Mouse (Mus musculus) layer of hippocampus, adult 2 months (tissue): ENCODE results near the gene Trp53tg5. TPM values are rescaled to one million over a fixed set of nuclear protein-coding genes. Genes with fewer than 3 reads are reported as not detected.
A peak's percentile ranks its signal among the peaks of the same experiment; 100 is the strongest.

Source experiments
- DNase-seq, 2 experiments: peaks; one replicate each; pipeline ENCODE4 v3.0.0; 2022; ENCODE audit warnings: low spot score in 2 of 2
- H3K27ac ChIP-seq: fragments of 200-600 bp; 2 replicates; pipeline ENCODE4 v1.8.1; 2022
- H3K4me3 ChIP-seq: fragments of 200-600 bp; 2 replicates; pipeline ENCODE4 v1.8.1; 2022; ENCODE audit warnings: mild to moderate bottlenecking
- CTCF ChIP-seq: fragments of 200-600 bp; conservative IDR thresholded peaks from 2 replicates; pipeline ENCODE4 v1.8.1; 2022; ENCODE audit warnings: antibody characterized with exemption, mild to moderate bottlenecking, moderate library complexity
- total RNA-seq, 2 experiments: library from RNA; stranded (reverse); gene quantifications; 2 replicates each; pipeline ENCODE4 v1.2.3; 2021

Gene Trp53tg5
- total RNA-seq, 2 experiments from 2014 or later, result not detected

DNA sequence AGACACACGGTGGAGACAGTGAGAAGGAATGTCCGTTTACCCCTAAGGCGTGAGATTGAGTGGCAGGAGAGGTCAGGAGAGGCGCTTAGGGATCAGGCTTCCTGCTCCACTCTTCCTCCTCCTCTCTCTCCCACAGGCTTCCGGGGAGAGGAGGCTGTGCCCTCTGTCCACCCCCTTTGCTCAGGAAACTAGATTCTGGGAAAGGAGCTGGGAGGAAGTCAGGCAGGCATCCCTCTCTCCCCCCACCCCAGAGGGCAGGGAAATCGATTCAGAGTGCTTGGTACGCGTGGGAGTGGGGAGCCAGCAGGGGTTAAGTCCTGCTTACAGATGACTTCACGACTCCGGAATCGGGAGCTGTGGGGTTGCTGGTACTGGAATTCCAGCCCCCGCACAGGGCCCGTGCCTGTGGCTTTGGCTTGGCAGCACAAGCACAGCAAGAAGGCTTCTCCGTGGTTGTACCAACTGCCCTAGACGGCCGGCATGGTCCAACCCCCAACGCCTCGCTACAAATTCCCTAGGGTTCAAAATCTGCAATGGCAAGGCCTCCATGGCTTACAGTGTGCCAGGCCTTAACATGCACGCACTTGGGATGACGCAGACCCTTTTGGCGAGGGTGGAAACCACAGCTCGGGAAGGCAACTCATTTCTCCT is 40.9 kb downstream of the Trp53tg5 start:
- Histone ChIP-seq H3K4me3 (no peak overlapping the region; the same call in 1 of the 2 replicates), H3K27ac (peak overlapping the region; percentile 89)
- no peak for TF ChIP-seq CTCF
- no peak for DNase-seq

DNA sequence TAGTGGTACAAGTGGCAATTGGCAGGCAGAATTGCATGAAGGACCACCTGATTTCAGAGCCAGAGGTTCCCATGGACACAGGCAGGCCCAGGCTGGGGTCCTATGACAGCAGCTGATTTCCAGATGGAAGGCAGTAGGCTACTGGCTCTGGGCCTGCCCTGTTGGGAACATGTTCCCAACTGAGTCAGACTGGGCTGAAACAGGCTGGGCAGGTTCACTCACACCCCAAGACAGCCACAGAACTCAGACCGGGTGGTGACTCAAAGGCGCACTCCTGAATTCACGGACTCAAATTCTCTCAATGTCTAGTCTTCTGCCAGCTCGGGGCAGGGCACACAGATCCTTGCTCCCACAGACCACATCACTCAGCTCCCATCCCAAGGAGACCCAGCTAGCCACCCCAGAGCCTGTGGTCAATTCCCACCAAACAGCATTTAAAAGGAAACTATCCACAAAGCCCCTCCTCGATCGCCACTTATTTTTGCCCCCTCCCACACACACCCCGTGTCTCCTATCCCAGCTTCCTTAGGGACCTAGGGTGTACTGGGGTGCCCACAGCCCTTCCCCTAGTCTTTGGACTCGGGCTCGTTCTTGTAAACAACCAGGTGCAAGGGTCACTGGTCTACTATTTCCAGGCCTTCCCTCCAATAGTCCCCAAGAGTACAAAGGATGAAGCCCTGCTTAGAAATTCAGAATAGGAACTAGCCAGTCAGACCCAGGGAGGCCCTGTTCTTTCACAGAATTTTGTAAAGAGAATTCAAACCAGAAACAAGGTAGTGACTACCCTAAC is 41.7 kb downstream of the Trp53tg5 start:
- no peak for TF ChIP-seq CTCF
- no peak for DNase-seq
- no peak overlapping the region; the same call in 1 of the 2 replicates for H3K4me3 ChIP-seq

GRCm38 (mm10) chr2:164430697-164431096 is 42.8 kb downstream of the Trp53tg5 start:
- no peak for DNase-seq
- no peak overlapping the region for H3K4me3 ChIP-seq
- peak overlapping the region; percentile 36; the same call in 1 of the 2 replicates for H3K27ac ChIP-seq
- peak; percentile 41 for TF ChIP-seq CTCF

More for the DNA sequence above, 41.7 kb downstream of the Trp53tg5 start:
- peak overlapping the region; percentile 89 for H3K27ac ChIP-seq

DNA sequence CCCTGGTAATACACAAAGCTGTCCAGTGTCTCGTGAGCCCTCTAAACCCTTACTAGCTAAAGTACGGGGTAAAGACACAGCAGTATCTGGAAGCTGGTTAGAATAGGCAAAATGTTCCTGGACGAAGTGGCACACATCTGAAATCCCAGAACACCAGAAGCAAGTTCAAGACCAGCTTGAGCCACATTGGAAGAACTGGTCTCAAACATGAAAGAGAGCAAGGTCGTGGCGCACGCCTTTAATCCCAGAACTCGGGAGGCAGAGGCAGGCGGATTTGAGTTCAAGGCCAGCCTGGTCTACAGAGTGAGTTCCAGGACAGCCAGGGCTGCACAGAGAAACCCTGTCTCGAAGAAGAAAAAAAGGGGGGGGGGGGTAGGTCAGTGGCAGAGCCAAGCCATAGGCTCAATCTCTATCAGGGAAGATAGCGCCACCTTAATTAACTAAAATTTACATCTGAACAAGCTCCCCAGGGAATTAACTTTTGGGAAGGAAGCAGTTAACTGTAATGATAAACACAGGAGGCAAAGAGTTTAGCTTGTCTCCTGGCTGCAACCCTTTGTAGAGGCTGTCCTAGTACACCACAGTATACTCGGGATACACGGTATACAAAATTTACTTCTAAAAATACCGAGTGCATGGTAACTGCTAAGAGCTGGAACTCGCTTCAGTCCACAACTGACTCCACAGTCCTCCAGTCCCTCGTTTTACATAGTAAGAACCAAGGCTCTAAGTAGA is 43.5 kb downstream of the Trp53tg5 start:
- DNase-seq, result no peak
- Histone ChIP-seq H3K27ac (peak overlapping the region; percentile 5; the same call in 1 of the 2 replicates), H3K4me3 (no peak overlapping the region)
- TF ChIP-seq CTCF, result no peak

DNA sequence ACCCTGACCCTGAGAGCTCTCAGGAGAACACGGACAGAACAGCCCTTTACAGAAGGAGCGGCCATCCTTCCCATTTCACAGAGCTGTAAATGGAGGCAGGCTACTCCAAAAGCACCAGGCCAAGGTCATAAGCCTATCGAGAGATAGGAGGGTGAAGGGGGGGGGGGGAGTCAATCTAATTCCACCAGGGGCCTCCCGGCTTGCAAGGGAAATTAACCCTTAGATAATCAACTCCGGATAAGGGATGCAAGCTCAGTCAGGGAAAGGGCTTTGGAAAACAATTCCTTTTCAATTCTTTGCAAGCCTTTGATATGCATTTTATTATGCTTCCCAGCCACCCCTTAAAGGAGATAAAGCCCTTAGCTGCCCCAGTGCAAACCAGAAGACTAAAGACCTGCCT is 45.1 kb downstream of the Trp53tg5 start:
- Histone ChIP-seq H3K4me3 (no peak overlapping the region), H3K27ac (no peak overlapping the region)
- no peak for DNase-seq
- TF ChIP-seq CTCF, result no peak

GRCm38 (mm10) chr2:164426952-164427351 is 46.6 kb downstream of the Trp53tg5 start:
- DNase-seq, result no peak
- Histone ChIP-seq H3K27ac (no peak overlapping the region), H3K4me3 (no peak overlapping the region)
- no peak for TF ChIP-seq CTCF

- no peak overlapping the region; the same call in 1 of the 2 replicates for H3K4me3 ChIP-seq
- no peak overlapping the region for H3K27ac ChIP-seq
- no peak for TF ChIP-seq CTCF
- DNase-seq, result no peak
These were observed 47.4 kb downstream of the Trp53tg5 start for GRCm38 (mm10) chr2:164426121-164426520.

- no peak for TF ChIP-seq CTCF
- no peak overlapping the region for H3K27ac ChIP-seq
- DNase-seq, result peak in 1 of 2 experiments; percentile 47
- H3K4me3 ChIP-seq, result no peak overlapping the region
These were observed 48.1 kb downstream of the Trp53tg5 start for GRCm38 (mm10) chr2:164425401-164425800.

DNA sequence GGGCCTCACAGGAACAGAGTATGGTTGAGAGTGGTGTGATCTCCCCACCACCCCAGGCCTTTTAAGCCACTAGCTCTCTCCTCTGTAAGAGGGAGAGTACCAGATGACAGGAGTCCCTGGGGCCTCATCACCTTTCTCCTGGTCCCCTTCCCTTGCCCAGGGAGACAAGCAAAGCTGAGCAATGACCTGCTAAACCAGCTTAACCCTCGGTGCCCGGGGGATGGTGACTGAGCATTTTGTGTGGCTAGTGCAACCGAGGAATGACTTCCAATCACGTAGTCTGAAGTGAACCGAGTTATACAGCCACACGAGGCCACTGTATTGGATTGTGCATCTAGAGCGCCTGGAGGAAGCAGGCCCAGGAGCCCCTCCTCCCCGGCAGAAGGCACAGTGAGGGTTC is 49.1 kb downstream of the Trp53tg5 start:
- no peak for DNase-seq
- Histone ChIP-seq H3K4me3 (no peak overlapping the region), H3K27ac (peak overlapping the region; percentile 14; the same call in 1 of the 2 replicates)
- no peak for TF ChIP-seq CTCF

- TF ChIP-seq CTCF, result no peak
- no peak overlapping the region for H3K4me3 ChIP-seq
- DNase-seq, result no peak
- H3K27ac ChIP-seq, result peak overlapping the region; percentile 19; the same call in 1 of the 2 replicates
These were observed 50.1 kb downstream of the Trp53tg5 start for GRCm38 (mm10) chr2:164423464-164423863.

DNA sequence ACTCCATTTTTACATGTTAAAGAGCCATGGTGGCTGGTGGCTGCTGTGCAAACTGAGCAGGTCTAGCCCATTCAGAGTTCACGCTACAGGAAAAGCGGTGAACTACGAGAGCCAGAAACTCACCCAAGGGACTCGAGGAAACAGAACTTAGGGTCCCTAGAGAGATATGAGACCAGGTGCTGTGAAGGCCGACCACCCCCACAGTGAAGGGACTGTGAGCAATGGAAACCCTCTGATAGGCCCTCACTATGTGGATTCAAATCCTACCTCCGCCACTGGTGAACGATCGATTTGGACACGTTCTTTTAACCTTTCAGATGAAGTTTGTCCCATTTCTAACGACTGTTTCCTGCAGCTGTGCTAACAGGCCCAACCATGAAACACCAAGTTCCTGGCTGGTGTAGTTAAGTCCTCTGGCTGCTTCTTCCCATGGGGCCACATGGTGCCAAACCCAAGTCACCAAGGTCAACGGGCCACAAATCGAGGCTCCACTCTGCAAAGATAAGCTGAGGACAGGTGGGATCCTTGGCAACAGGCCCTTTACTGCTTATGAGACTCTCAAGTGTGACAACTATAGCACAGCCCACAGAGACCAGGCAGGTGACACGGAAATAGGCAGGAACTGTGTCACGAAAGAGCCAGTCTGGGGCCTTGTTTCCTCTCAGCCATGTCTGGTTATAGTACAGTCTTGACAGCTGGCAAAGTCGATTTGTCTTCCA is 50.7 kb downstream of the Trp53tg5 start:
- TF ChIP-seq CTCF, result no peak
- Histone ChIP-seq H3K4me3 (no peak overlapping the region), H3K27ac (peak overlapping the region; percentile 19; the same call in 1 of the 2 replicates)
- no peak for DNase-seq

GRCm38 (mm10) chr2:164421979-164422378 is 51.5 kb downstream of the Trp53tg5 start:
- DNase-seq, result no peak
- no peak overlapping the region for H3K27ac ChIP-seq

More at GRCm38 (mm10) chr2:164421979-164422378, 51.5 kb downstream of the Trp53tg5 start:
- H3K4me3 ChIP-seq, result no peak overlapping the region
- TF ChIP-seq CTCF, result no peak
